Mouse (Mus musculus): Measurements from ENCODE around the gene Rnf144b.

Rnf144b gene

DNA sequence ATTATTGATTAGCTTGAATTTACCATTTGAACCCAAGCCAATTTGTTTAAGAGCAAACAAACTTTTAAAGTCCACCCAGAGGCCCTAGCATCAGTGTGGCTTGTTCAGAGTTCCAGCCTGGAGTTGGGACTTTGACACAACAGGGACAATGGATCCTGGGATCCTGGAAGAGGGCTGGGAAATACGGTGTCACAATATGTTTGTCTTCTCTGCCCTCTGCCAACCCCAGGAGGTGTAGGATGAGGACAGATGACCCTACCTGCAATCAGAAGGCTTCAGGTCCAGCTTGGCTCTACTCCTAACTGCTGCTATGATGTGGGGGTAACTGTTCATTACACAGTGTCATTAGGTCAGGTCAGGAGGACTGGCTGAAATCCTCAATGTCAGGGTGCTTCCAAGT is 128.2 kb downstream of the Rnf144b start:
- no peak for DNase-seq (ENCODE audit: extremely low read depth, low read depth, low spot score)

DNA sequence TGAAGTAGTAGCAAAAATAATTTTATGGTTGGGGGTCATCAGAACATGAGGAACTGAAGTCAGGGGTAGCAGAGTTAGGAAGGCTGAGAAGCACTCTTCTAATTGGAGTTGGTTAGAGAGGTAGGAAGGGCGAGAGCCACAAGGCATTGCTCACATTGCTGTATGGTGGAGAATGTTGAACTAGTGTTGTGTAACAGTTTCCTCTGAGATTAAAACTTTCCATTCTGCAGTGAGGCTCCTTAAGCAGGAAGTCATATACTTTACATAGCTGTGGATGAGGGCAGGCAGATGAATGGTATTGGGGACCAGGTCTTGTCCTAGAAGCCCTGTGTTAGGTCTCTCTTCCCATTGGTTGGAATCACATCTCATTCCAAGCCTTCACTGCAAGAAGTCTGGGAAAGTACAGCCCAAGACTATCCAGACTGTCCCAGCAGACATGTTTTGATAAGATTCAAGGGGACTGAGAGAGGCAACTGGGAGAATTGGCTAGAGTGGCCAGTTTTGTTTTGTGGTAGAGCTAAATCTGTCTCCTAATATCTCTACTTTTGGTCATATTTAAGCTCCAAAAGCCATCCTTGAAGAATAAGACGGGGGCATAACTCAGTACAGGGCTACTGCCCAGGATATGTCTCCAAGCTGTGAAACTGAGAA is 128.8 kb downstream of the Rnf144b start:
- DNase-seq (ENCODE audit: extremely low read depth, low read depth, low spot score), result no peak

DNA sequence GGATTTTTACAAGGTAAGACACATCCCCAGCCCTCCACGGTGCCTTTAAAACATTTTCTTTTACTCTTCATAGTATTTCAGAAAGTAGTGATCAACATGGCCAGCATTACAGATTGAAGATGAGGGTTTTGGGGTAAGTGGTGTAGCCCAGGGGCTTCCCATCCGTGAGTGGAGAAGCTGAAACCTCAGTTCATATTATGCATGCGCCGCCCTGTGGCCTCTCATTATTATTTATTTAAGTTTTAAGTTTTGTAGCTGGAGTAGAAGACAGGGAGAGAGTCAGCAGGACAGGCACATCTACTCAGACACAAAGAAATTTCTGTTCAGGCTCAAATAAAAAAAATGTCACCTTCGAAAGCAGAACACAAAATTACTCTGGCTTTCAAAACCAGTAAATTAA is 131.3 kb downstream of the Rnf144b start:
- DNase-seq (ENCODE audit: extremely low read depth, low read depth, low spot score), result no peak

DNA sequence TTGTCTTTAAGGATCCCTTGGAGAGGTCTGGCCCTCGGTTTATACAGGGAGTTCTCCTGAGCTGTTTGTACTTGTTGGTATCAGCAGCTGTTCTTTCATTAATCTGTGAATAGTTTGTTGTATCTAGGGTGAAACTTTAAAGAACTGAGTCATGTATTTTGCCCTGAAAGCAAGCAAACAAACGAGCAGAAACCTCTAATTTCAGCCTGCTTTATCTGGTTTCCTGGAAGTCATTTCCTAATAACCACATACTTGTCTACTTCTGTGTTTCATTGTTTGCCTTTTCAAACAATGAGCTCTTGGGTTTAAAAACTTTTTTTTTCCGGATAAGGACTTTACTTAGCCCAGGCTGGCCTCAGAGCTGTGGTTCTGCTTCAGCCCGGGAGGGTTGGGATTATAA is 136.8 kb downstream of the Rnf144b start:
- DNase-seq (ENCODE audit: extremely low read depth, low read depth, low spot score), result no peak

DNA sequence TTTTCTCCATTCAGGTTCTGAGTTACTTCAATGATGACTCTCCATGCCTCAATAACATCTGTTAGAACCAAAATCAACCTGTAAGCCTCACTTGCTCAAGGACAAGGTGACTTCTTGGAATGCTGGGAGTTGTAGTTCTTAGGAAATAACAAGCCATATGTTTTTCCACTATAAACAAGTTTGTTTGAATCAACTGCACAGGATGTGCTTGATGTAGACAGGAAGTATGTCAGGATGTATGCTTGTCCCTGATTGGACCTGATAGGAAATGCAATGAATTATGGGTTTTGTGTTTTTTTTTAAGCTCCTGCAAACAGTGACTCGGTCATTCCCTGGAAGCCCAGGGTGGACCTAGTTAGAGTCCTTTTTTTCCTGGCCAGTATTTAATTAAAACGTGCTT is 139.5 kb downstream of the Rnf144b start:
- DNase-seq (ENCODE audit: extremely low read depth, low read depth, low spot score), result no peak

DNA sequence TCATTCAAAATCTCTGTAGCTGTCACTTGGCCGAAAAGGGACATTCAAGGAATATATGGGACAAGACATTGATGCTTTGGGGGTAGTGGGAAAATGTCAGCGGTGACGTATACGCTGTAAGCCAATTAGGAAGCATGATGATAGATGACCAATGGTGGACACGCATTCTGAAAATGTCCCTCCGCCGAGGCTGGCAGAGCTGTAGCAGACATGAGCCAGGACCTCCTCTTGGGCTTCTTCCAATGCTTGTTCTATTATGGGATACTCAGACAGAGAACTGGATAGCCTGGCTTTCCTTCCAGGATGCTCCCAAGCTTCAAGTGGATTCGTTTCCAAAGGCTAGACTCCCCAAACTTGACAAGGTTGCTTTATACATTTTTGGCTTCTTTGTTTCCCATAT is 141.9 kb downstream of the Rnf144b start:
- DNase-seq (ENCODE audit: extremely low read depth, low read depth, low spot score), result no peak

DNA sequence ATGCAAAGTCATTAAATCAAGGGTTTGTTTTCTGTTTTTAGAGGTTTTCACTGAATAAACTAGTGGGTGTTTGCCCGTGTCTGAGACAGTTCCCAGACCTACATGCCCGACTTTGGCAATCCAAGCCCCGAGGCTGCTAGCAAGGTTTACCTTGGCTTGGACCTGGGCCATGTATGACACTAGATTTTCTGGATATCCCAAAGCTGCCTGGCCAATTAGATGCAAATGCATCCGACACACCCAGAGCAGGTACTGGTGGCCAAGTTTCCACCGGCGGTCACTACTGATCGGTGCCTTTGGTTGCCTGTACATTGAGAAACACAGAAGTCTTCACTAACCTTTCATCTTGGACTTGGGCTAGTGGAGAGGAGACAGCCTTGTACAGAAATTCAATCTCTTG is 144.0 kb downstream of the Rnf144b start:
- DNase-seq (ENCODE audit: extremely low read depth, low read depth, low spot score), result no peak

DNA sequence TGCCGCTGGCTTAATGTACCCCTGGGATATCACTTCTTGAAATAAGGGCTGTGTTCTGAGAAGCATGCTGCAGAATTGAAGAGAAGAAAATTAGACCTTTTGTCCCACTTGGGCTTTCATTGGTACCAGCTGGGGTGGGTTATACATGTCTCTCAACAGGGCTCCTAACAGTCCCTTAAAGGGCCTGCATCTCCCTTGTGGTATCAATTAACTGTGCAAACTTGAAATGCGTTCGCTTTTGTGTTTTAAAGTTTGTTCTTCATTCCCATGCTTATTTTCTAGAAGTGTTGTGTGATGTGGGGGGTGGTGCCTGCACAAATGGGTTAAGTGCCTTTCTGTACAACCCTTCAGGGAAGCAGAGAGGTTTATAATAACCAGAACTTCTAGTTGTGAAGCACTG is 145.8 kb downstream of the Rnf144b start:
- DNase-seq (ENCODE audit: extremely low read depth, low read depth, low spot score), result no peak

DNA sequence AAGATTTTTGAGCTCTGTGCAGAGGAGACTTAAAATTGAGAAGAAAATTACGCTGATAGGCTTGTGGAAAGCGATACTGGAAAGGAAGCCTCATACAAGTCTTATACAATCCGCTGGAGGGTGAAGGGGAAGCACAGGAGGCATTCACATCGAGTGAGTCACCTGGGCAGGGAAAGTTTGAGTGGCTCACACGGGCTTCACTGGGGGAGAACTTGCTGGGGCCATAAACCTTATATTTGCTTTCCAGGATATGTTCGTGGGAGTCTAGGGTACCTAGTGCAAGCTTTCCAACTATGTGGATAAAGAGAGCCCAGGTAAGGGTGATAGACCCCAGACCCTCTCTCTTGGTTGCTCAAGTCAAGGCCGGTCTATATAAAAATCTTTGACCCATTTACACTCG is 150.5 kb downstream of the Rnf144b start:
- no peak for DNase-seq (ENCODE audit: extremely low read depth, low read depth, low spot score)

DNA sequence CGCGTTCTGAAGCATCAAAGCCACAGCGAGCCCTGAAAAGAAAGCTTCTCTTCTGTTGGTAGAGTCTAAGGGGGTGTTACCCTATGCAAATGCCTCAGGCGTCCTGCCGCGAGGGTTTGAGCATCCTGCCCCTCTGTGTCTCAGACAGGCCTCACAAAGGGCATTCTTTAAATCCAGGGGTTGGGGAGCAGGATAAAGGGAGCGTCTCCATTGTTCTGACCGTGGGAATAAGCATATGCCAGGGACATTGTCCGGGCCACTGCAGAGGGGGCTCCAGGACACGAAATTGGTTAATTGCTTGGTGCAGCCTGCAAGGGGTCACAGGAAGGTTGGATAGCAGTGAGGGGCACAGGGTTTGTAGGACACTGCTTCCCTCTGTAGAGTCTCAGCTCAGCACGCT is 151.0 kb downstream of the Rnf144b start:
- DNase-seq (ENCODE audit: extremely low read depth, low read depth, low spot score), result no peak

DNA sequence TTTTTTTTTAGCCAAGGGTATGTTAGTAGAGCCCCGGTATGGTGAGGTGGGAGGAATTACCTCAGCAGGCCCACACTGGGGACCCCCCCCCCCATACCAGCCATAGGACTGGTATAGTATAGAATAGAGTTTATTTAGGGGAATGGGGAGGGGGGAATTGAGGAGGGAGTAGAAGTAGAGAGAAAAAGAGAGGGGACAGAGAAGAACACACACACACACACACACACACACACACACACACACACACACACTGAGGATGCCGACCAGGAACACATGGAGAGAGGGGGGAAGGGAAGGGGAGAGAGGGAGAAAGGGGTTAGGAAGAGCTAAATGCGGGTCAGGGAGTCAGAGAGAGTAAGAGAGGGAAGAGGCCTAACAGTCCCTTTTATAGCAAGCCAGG is 151.7 kb downstream of the Rnf144b start:
- DNase-seq (ENCODE audit: extremely low read depth, low read depth, low spot score), result no peak

DNA sequence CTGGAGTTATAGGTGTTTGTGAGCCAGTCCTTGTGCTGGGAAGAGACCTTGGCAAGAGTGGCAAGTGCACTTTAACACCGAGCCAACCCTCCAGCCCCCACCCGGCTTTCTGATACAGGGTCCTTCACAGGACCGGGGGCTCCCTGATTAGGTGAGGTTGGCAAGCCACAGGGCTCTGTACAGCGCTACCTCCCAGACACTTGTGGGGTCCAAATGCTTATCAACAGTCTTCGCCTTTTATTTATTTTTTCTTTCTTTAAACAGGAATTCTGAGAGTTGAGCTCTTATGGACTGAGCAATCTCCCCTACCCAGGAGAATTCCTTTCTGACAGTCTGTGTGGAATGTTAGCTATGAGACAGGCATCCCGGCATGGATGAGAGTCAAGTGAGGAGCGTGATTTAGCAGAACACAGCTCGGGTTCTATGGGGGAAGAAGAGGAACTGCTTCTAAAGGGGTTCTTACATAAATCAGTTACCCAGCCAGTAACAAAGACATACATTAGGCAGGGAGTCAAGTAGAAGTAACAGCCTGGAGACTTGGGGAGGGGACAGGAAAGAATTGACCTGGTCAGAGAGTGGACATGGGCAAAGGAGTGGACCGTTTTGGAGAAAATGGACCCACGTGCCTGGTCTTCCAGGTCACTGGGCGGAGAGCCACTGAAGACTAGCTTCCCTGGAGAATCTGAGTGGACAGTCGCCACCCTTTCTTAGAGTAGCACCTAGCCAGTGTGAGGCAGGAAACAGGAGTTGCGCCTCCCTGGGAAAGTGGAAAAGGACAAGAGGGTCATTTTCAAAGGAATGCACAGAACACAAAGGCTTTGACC is 154.8 kb downstream of the Rnf144b start:
- DNase-seq (ENCODE audit: extremely low read depth, low read depth, low spot score), result no peak

DNA sequence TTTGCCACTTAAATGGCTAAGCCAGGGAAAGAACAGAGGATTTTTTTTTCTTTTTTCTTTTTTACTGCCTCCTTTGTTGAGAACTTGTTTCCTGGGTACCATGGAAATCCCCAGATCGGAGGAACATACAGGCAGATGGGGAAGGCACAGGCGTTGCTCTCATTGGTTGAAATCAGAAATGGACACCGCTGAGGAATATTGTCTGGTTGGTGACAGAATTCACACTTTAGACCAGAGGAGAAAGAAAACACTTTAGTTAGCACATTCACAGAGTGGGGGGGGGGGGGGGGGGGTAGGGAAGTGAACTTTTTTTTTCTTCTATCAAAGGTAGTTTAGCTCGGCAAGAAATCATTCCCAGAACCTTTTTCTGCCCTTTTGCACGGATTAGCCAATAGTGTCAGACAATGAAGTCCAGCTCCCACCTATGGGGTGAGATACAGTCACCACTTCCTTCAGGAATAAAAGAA is 155.4 kb downstream of the Rnf144b start:
- no peak for DNase-seq (ENCODE audit: extremely low read depth, low read depth, low spot score)

DNA sequence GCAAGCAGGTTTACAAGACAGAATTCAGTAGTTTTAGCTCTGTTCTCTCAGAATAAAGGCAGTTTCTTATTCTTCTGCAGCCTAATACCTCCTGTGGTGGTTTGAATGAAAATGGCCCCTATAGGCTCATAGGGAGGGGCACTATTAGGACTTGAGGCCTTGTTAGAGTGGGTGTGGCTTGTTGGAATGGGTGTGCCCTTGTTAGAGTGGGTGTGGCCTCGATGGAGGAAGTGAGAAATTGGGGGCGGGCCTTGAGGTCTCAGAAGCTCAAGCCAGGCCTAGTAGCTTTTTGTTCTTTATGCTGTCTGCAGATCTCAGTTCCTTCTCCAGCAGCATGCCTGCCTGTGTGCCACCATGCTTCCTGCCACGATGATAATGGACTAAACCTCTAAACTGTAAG is 159.8 kb downstream of the Rnf144b start:
- no peak for DNase-seq (ENCODE audit: extremely low read depth, low read depth, low spot score)

DNA sequence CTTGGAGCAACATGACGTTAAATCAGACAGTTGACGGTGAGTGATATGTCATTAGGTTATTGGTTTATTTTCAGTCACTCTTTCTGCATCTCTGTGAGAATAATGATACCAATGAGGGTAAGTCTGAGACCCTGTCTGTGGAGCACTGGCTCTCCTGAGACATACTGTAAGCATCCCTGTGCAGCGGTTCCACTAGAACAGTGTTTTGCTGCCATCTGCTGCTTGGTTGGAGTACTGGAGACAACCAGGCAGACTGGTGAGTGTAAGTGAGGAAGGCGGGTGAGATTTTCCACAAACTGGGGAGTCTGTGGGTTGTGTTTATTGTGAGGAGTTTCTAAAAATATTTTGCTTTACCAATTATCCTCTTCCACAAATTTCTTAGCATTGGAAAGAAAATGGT is 166.0 kb downstream of the Rnf144b start:
- DNase-seq (ENCODE audit: extremely low read depth, low read depth, low spot score), result no peak

DNA sequence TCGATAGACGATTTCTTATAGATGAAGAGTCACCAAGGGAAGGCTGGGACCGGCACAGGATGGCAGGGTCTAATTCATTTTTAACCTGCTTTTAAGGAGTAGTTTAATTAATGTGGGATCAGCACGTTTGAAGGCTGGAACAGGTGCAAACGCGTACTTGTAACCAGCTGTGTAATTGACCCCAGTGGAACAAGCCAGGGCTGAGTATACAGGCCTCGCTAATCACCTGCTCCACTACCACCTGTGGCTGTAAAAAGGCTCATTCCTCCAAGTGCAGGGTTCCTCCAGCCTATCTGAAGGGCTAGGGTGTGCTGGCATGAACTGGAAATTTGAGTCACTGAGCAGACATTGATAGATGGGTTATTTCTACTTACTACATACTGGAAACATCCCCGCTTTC is 174.0 kb downstream of the Rnf144b start:
- DNase-seq (ENCODE audit: extremely low read depth, low read depth, low spot score), result no peak

Data from fat pad, adult 2 months (tissue).